Mouse (Mus musculus) small intestine, adult 2 months (tissue): ENCODE results near the gene Gm6351. TPM values are rescaled to one million over a fixed set of nuclear protein-coding genes. Genes with fewer than 3 reads are reported as not detected.
"Not testable (repeated sequence)": the region's sequence is repeated elsewhere in the genome, so short reads cannot be mapped to it uniquely, and the experiment has no call there.

Experiments used
- H3K27ac ChIP-seq: fragments of 200-500 bp; 2 replicates; pipeline ENCODE4 v1.5.1; 2012; ENCODE audit warnings: low read depth, low read length, control low read depth, inconsistent platforms; ENCODE audit not compliant: insufficient read depth
- H3K27me3 ChIP-seq: fragments of 200-500 bp; 2 replicates; pipeline ENCODE4 v1.6.1; 2012; ENCODE audit warnings: mild to moderate bottlenecking, moderate library complexity, low read length, inconsistent platforms; ENCODE audit not compliant: control insufficient read depth, insufficient read depth
- H3K36me3 ChIP-seq: fragments of 200-500 bp; 2 replicates; pipeline ENCODE4 v1.6.1; 2012; ENCODE audit warnings: mild to moderate bottlenecking, low read length, control low read depth, inconsistent platforms; ENCODE audit not compliant: control insufficient read depth, insufficient read depth
- H3K4me1 ChIP-seq: fragments of 200-500 bp; 2 replicates; pipeline ENCODE4 v1.6.1; 2012; ENCODE audit warnings: low read length, inconsistent platforms, mixed read lengths; ENCODE audit not compliant: control insufficient read depth, insufficient read depth, insufficient read length
- H3K4me3 ChIP-seq: fragments of 200-500 bp; 2 replicates; pipeline ENCODE4 v1.5.1; 2012; ENCODE audit warnings: low read depth, mild to moderate bottlenecking, control low read depth, inconsistent platforms, low read length, moderate library complexity
- WGBS: fragments of 180-500 bp; shearing (Covaris S2); methylation state at CpG from one replicate; pipeline ENCODE4 v1.1.7; 2018; 5-methylcytosine and 5-hydroxymethylcytosine counted together
- polyA plus RNA-seq: library from polyadenylated mRNA; depleted of rRNA; stranded (reverse); fragments of >200 nt; gene quantifications from 2 replicates; pipeline ENCODE4 v1.2.3, GENCODE M21; 2012; rRNA removed

Gm6351 gene
- not detected in 2 replicates for polyA plus RNA-seq

DNA sequence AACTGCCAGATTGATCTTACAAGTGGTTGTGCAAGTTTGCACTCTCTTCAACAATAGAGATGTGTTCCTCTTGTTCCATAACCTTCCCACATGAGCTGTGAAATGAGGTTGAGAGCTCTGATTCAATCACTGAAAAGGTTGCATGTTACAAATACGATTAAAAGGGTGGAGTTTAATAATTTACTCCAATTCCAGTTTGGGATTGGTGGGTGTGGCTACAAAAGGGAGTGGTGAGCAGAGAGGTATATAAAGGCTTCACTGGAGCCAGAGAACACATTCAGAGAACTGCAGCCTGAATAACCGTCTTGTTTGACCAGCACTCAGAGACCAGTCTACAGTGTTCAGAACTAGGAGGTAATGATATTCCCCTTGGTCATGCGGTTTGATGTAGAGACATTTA lies at the start of gene Gm6351:
Gm6351 (plus strand) TSS at position 301 of the 400 bp plus-strand sequence.
- not testable (repeated sequence) for H3K27me3 ChIP-seq, H3K36me3 ChIP-seq, H3K4me3 ChIP-seq, H3K4me1 ChIP-seq, H3K27ac ChIP-seq
- WGBS, result no CpG with 5 or more reads among the region's 3 CpGs

DNA sequence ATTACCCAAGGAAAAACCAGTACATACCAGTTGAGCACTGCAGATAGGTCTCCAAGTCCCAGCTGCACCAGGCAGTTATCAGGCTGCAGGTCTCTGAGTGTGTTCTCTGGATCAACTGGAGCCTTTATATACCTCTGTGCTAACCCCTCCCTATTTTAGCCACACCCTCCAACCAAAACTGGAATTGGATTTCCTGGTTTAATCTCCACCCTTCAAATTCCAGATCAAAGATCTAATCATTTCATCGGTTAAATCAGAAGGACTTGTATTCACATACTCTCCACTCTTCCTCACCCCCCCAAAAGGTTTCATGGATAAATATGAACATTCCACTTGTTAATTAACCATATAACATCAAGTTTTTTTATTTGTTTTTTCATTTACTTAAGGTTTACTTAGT lies 5.7 kb upstream of the Gm6351 start, which contains the start of gene BC061212:
BC061212 (minus strand) TSS at position 101 of the 400 bp plus-strand sequence.
- H3K4me1 ChIP-seq, H3K27me3 ChIP-seq, H3K4me3 ChIP-seq, H3K27ac ChIP-seq, H3K36me3 ChIP-seq: not testable (repeated sequence)
- WGBS, result no CpG with 5 or more reads among the region's 1 CpGs

Other genes starting within 250 kb of the Gm6351 start
- not detected in 2 replicates for gene Gm7792, start 232.6 kb upstream of the Gm6351 start, polyA plus RNA-seq
- not detected in 2 replicates for gene Gm16429, start 147.3 kb upstream of the Gm6351 start, polyA plus RNA-seq
- not detected in 2 replicates for gene BC061212, start 5.8 kb upstream of the Gm6351 start, polyA plus RNA-seq
- gene Gm3106, start 141.6 kb downstream of the Gm6351 start, polyA plus RNA-seq, result not detected in 2 replicates
- not detected in 2 replicates for gene A430089I19Rik, start 230.4 kb downstream of the Gm6351 start, polyA plus RNA-seq
- gene Gm6502, start 238.1 kb downstream of the Gm6351 start, polyA plus RNA-seq, result not detected in 2 replicates